In genomic region chr4:133829281-133830070, GRCm38 (mm10) we compare ENCODE assay signal across 8 mouse cellular contexts. TPM values are rescaled to one million over a fixed set of nuclear protein-coding genes. Genes with fewer than 3 reads are reported as not detected.
DNase-seq lines count a peak whose midpoint lies in the region; ATAC-seq and TF ChIP-seq lines count a peak whose summit lies in the region.

No protein-coding gene starts in this region.

- H3K27ac ChIP-seq in ES-Bruce4 (ENCODE audit: insufficient read depth, low read length): no peak overlapping the region
- H3K27ac ChIP-seq in lung, embryonic 14.5 days (ENCODE audit: low read depth): no peak overlapping the region

- intact Hi-C loops in heart, postnatal 36 days (cut with DNase I): loop anchor here (1.0 to 2.0 kb wide), 4 partner anchors 15 to 237 kb away; no protein-coding TSS in a partner anchor

- no peaks in the 10 kb centered on the region for H3K9me3 ChIP-seq in ES-Bruce4 (replicated peaks; ENCODE audit: control insufficient read depth, insufficient read depth, low read length, poor library complexity, severe bottlenecking)
- H3K9me3 ChIP-seq in lung, embryonic 14.5 days (ENCODE audit: low read depth, low read length): no peaks in the 10 kb centered on the region

- H3K4me1 ChIP-seq in ES-Bruce4 (ENCODE audit: control insufficient read depth, insufficient read depth, low read length): no peaks in the 10 kb centered on the region
- H3K4me1 ChIP-seq in lung, embryonic 14.5 days (ENCODE audit: insufficient read depth): no peaks in the 10 kb centered on the region

- WGBS in lung, embryonic 14.5 days: 10% methylated on average over 10 of the region's 10 CpGs

- no peaks in the 10 kb centered on the region for H3K27me3 ChIP-seq in ES-Bruce4 (ENCODE audit: control insufficient read depth, insufficient read depth, low read length, poor library complexity, severe bottlenecking)
- H3K27me3 ChIP-seq in lung, embryonic 14.5 days (ENCODE audit: insufficient read depth, low read length): 0 out of 2 replicates have a peak, but pooled peaks cover 3% of the 10 kb centered on the region

- DNase-seq in brain, adult 2 months (ENCODE audit: low read depth, low spot score): peak; percentile 80
- peak; percentile 80 to 82 for DNase-seq in heart, postnatal 36 days
- peak; percentile 43 to 85 for DNase-seq in layer of hippocampus, adult 8-10 months (ENCODE audit: low spot score in 2 of 2)
- peak; percentile 89 for DNase-seq in lung, embryonic 14.5 days
- peak; percentile 71 for DNase-seq in ovary, postnatal 14 days (ENCODE audit: low spot score)
- peak; percentile 88 for DNase-seq in thymus, postnatal 25 days

- no peak for TF ChIP-seq POLR2A in ES-Bruce4 (IDR thresholded peaks at IDR 0.05; ENCODE audit: insufficient read depth, low read length)

- no peak for TF ChIP-seq EP300 in ES-Bruce4 (IDR thresholded peaks at IDR 0.05; ENCODE audit: insufficient read depth, low read depth, low read length)

- H3K9ac ChIP-seq in ES-Bruce4 (ENCODE audit: low read depth, poor library complexity, severe bottlenecking): no peak overlapping the region
- no peak overlapping the region; the same call in 1 of the 2 replicates for H3K9ac ChIP-seq in lung, embryonic 14.5 days

- H3K36me3 ChIP-seq in ES-Bruce4 (ENCODE audit: control insufficient read depth, insufficient read depth, low read length, poor library complexity, severe bottlenecking): no peaks in the 10 kb centered on the region
- H3K36me3 ChIP-seq in lung, embryonic 14.5 days (ENCODE audit: insufficient read depth): no peaks in the 10 kb centered on the region

- TF ChIP-seq CTCF in ES-Bruce4 (IDR thresholded peaks at IDR 0.05; ENCODE audit: low read depth, low read length): peak; percentile 32
- peak; percentile 96 for TF ChIP-seq CTCF in lung, embryonic 14.5 days (IDR thresholded peaks at IDR 0.05; ENCODE audit: low read depth)

- peak; percentile 83 for ATAC-seq in erythroid progenitor cell, adult 5-6 weeks (replicated peaks; ENCODE audit: low FRiP score, poor library complexity, severe bottlenecking)
- no peak for ATAC-seq in lung, embryonic 14.5 days (ENCODE audit: insufficient read depth)

- H3K4me3 ChIP-seq in ES-Bruce4 (ENCODE audit: low read depth, low read length): no peak overlapping the region
- no peak overlapping the region for H3K4me3 ChIP-seq in lung, embryonic 14.5 days (ENCODE audit: low read depth, low read length)

- peak overlapping the region; percentile 41 for H3K4me2 ChIP-seq in lung, embryonic 14.5 days

RNA-seq across cellular contexts. Expression of gene Rps6ka1, which starts 58.1 kb away (rescaled TPM):
- 73.2 and 86.4 TPM in 2 replicates for polyA plus RNA-seq in ES-Bruce4 (2011; ENCODE audit: insufficient read depth, insufficient read length, low read depth, missing spikeins)
- total RNA-seq in erythroid progenitor cell, adult 5-6 weeks (2015; ENCODE audit: low replicate concordance): 73.9 and 91.8 TPM in 2 replicates
- 77.2 and 91.8 TPM in 2 replicates for total RNA-seq in erythroid progenitor cell, adult 5-6 weeks (2017; ENCODE audit: low replicate concordance)
- 1 to 10 TPM; 5.1 to 6.4 TPM for total RNA-seq in heart, postnatal 36 days (2021)
- total RNA-seq in layer of hippocampus, adult 8-10 months (2022): 10 to 100 TPM; 12.6 to 27.6 (median 19.4) TPM
- 46.2 and 49.5 TPM in 2 replicates for polyA plus RNA-seq in lung, embryonic 14.5 days (2014; fragmentation: Nextera tagmentation; extraction: Ambion mirVana)
